Mouse (Mus musculus): ENCODE data around the gene S100a1.

The S100a1 gene

GRCm38 (mm10) chr3:90464552-90465080 is 49.6 kb downstream of the S100a1 start:
- DNase-seq = no peak

GRCm38 (mm10) chr3:90462579-90462978 is 51.6 kb downstream of the S100a1 start:
- no peak for DNase-seq

- no peak for DNase-seq
These were observed 52.3 kb downstream of the S100a1 start for GRCm38 (mm10) chr3:90461935-90462334.
